Mouse (Mus musculus) erythroblast, adult 5-6 weeks (primary cell): Measurements from ENCODE around the gene Olfr978. TPM values are rescaled to one million over a fixed set of nuclear protein-coding genes. Genes with fewer than 3 reads are reported as not detected.
"Not testable (repeated sequence)": the region's sequence is repeated elsewhere in the genome, so short reads cannot be mapped to it uniquely, and the experiment has no call there.

Experiments
- ATAC-seq: replicated peaks from 2 replicates; pipeline ENCODE4 v1.8.0; 2016; ENCODE audit warnings: moderate number of reproducible peaks, mild to moderate bottlenecking, moderate TSS enrichment, inconsistent platforms; ENCODE audit not compliant: poor library complexity, low FRiP score, severe bottlenecking
- total RNA-seq, 2 experiments: library from RNA; stranded (forward) in 1 of 2; stranded (reverse) in 1 of 2; fragments of 150-400 nt in 1 of 2; fragments of 200-764, 138-1000 nt in 1 of 2; gene quantifications; 2 replicates each; pipeline versions ENCODE4 v1.2.3 to v1.2.4; 2015 to 2017; ENCODE audit warnings: low replicate concordance in 2 of 2

The Olfr978 gene
- total RNA-seq (2015; ENCODE audit: low replicate concordance), result not detected in 2 replicates
- not detected in 2 replicates for total RNA-seq (2017; ENCODE audit: low replicate concordance)

- no peak for ATAC-seq
These were observed at the start of gene Olfr978 for GRCm38 (mm10) chr9:39991813-39992212. Gene Olfr978 (plus strand): TSS chr9:39992113.

DNA sequence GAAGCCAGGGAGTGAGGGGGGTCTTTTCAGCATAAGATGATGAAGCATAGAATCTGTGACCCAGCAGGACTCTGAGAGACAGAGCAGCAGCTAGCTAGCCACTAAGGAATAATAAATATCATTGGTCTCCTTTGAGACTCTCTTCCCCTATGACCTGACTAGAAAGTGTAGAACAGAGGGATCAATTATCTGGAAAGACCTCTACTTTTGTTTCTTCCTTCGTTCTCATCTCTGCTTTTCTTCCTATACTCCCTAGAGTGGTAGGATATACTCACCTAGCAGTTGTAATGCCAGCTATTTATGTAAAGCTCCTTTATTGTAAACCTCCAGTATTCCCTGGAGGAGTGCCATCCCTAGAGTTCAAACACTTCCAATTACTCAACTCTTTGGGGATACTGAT lies 40.0 kb upstream of the Olfr978 start, which contains the start of gene Olfr975:
TSS of gene Olfr975 (minus strand) at position 101 of the 400 bp plus-strand sequence.
- no peak for ATAC-seq

DNA sequence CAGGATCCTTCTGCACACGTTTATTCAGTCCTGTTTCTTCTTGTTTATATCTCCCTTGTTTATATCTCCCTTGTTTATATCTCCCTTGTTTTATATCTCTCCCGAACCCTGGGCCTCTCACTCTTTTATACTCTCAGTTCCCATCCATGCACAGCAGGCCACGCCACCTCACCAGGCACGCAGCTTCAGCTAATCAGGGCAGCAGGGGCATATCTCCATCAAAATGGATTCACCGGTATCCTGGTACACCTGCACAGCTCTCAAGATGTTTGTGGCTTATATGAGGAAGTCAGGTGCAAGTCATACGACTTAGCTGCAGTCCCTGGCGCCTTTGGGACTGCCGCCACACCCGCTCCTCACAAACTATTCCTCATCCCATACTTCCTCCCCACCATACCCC lies 30.9 kb upstream of the Olfr978 start, which contains the start of gene Olfr976:
TSS of gene Olfr976 (minus strand) at position 101 of the 400 bp plus-strand sequence.
- not testable (repeated sequence) for ATAC-seq

GRCm38 (mm10) chr9:39976581-39977145 lies 15.2 kb upstream of the Olfr978 start:
- ATAC-seq, result not testable (repeated sequence)

- ATAC-seq, result no peak
These were observed 11.5 kb downstream of the Olfr978 start, which contains the start of gene Olfr979 for GRCm38 (mm10) chr9:40003365-40003764. Gene Olfr979 (minus strand): TSS chr9:40003465.

GRCm38 (mm10) chr9:40009482-40009881 lies 17.6 kb downstream of the Olfr978 start, which contains the start of gene Olfr980:
Gene Olfr980 (minus strand): TSS chr9:40009582.
- ATAC-seq, result no peak

GRCm38 (mm10) chr9:40021164-40021563 lies 29.3 kb downstream of the Olfr978 start, which contains the start of gene Olfr981:
Gene Olfr981 (plus strand): TSS chr9:40021464.
- no peak for ATAC-seq

Other genes starting within 250 kb of the Olfr978 start
- not detected in 2 replicates for gene Olfr967, start 245.9 kb upstream of the Olfr978 start, total RNA-seq (2015; ENCODE audit: low replicate concordance)
- gene Olfr967, start 245.9 kb upstream of the Olfr978 start, total RNA-seq (2017; ENCODE audit: low replicate concordance), result not detected in 2 replicates
- gene Olfr968, start 208.9 kb upstream of the Olfr978 start, total RNA-seq (2015; ENCODE audit: low replicate concordance), result not detected in 2 replicates
- gene Olfr968, start 208.9 kb upstream of the Olfr978 start, total RNA-seq (2017; ENCODE audit: low replicate concordance), result not detected in 2 replicates
- gene Olfr969, start 201.2 kb upstream of the Olfr978 start, total RNA-seq (2015; ENCODE audit: low replicate concordance), result not detected in 2 replicates
- gene Olfr969, start 201.2 kb upstream of the Olfr978 start, total RNA-seq (2017; ENCODE audit: low replicate concordance), result not detected in 2 replicates
- not detected in 2 replicates for gene Olfr970, start 183.3 kb upstream of the Olfr978 start, total RNA-seq (2015; ENCODE audit: low replicate concordance)
- not detected in 2 replicates for gene Olfr970, start 183.3 kb upstream of the Olfr978 start, total RNA-seq (2017; ENCODE audit: low replicate concordance)
- gene Olfr971, start 155.2 kb upstream of the Olfr978 start, total RNA-seq (2015; ENCODE audit: low replicate concordance), result not detected in 2 replicates
- gene Olfr971, start 155.2 kb upstream of the Olfr978 start, total RNA-seq (2017; ENCODE audit: low replicate concordance), result 1.1 TPM in 1 of 2 replicates, not detected in the other
- not detected in 2 replicates for gene Olfr972, start 125.7 kb upstream of the Olfr978 start, total RNA-seq (2015; ENCODE audit: low replicate concordance)
- not detected in 2 replicates for gene Olfr972, start 125.7 kb upstream of the Olfr978 start, total RNA-seq (2017; ENCODE audit: low replicate concordance)
- not detected in 2 replicates for gene Olfr229, start 84.8 kb upstream of the Olfr978 start, total RNA-seq (2015; ENCODE audit: low replicate concordance)
- not detected in 2 replicates for gene Olfr229, start 84.8 kb upstream of the Olfr978 start, total RNA-seq (2017; ENCODE audit: low replicate concordance)
- gene Olfr974, start 54.6 kb upstream of the Olfr978 start, total RNA-seq (2015; ENCODE audit: low replicate concordance), result not detected in 2 replicates
- gene Olfr974, start 54.6 kb upstream of the Olfr978 start, total RNA-seq (2017; ENCODE audit: low replicate concordance), result not detected in 2 replicates
- not detected in 2 replicates for gene Olfr975, start 40.1 kb upstream of the Olfr978 start, total RNA-seq (2015; ENCODE audit: low replicate concordance)
- 0.09 TPM in 1 of 2 replicates, not detected in the other for gene Olfr975, start 40.1 kb upstream of the Olfr978 start, total RNA-seq (2017; ENCODE audit: low replicate concordance)
- not detected in 2 replicates for gene Olfr976, start 31.0 kb upstream of the Olfr978 start, total RNA-seq (2015; ENCODE audit: low replicate concordance)
- gene Olfr976, start 31.0 kb upstream of the Olfr978 start, total RNA-seq (2017; ENCODE audit: low replicate concordance), result not detected in 2 replicates
- gene Olfr979, start 11.4 kb downstream of the Olfr978 start, total RNA-seq (2015; ENCODE audit: low replicate concordance), result not detected in 2 replicates
- 0.17 TPM in 1 of 2 replicates, not detected in the other for gene Olfr979, start 11.4 kb downstream of the Olfr978 start, total RNA-seq (2017; ENCODE audit: low replicate concordance)
- not detected in 2 replicates for gene Olfr980, start 17.5 kb downstream of the Olfr978 start, total RNA-seq (2015; ENCODE audit: low replicate concordance)
- not detected in 2 replicates for gene Olfr980, start 17.5 kb downstream of the Olfr978 start, total RNA-seq (2017; ENCODE audit: low replicate concordance)
- not detected in 2 replicates for gene Olfr981, start 29.4 kb downstream of the Olfr978 start, total RNA-seq (2015; ENCODE audit: low replicate concordance)
- 0.26 TPM in 1 of 2 replicates, not detected in the other for gene Olfr981, start 29.4 kb downstream of the Olfr978 start, total RNA-seq (2017; ENCODE audit: low replicate concordance)
- gene Olfr982, start 81.7 kb downstream of the Olfr978 start, total RNA-seq (2015; ENCODE audit: low replicate concordance), result not detected in 2 replicates
- not detected in 2 replicates for gene Olfr982, start 81.7 kb downstream of the Olfr978 start, total RNA-seq (2017; ENCODE audit: low replicate concordance)
- not detected in 2 replicates for gene Olfr983, start 101.5 kb downstream of the Olfr978 start, total RNA-seq (2015; ENCODE audit: low replicate concordance)
- gene Olfr983, start 101.5 kb downstream of the Olfr978 start, total RNA-seq (2017; ENCODE audit: low replicate concordance), result not detected in 2 replicates
- not detected in 2 replicates for gene Olfr984, start 122.1 kb downstream of the Olfr978 start, total RNA-seq (2015; ENCODE audit: low replicate concordance)
- not detected in 2 replicates for gene Olfr984, start 122.1 kb downstream of the Olfr978 start, total RNA-seq (2017; ENCODE audit: low replicate concordance)
- not detected in 2 replicates for gene Olfr985, start 138.1 kb downstream of the Olfr978 start, total RNA-seq (2015; ENCODE audit: low replicate concordance)
- not detected in 2 replicates for gene Olfr985, start 138.1 kb downstream of the Olfr978 start, total RNA-seq (2017; ENCODE audit: low replicate concordance)
- 0.58 TPM in 1 of 2 replicates, not detected in the other for gene Tmem225, start 156.0 kb downstream of the Olfr978 start, total RNA-seq (2015; ENCODE audit: low replicate concordance)
- not detected in 2 replicates for gene Tmem225, start 156.0 kb downstream of the Olfr978 start, total RNA-seq (2017; ENCODE audit: low replicate concordance)
- 0.19 TPM in 1 of 2 replicates, not detected in the other for gene Olfr986, start 188.8 kb downstream of the Olfr978 start, total RNA-seq (2015; ENCODE audit: low replicate concordance)
- gene Olfr986, start 188.8 kb downstream of the Olfr978 start, total RNA-seq (2017; ENCODE audit: low replicate concordance), result not detected in 2 replicates
- not detected in 2 replicates for gene Zfp202, start 200.2 kb downstream of the Olfr978 start, total RNA-seq (2015; ENCODE audit: low replicate concordance)
- 0.42 TPM in 1 of 2 replicates, not detected in the other for gene Zfp202, start 200.2 kb downstream of the Olfr978 start, total RNA-seq (2017; ENCODE audit: low replicate concordance)